Mouse (Mus musculus): ENCODE measurements around the gene Galk1. TPM values are rescaled to one million over a fixed set of nuclear protein-coding genes. Genes with fewer than 3 reads are reported as not detected.

Galk1 gene
- polyA plus RNA-seq, 2 experiments = 55.9 to 102 TPM

GRCm38 (mm10) chr11:116014821-116015220 lies 2.3 kb upstream of the Galk1 start:
- Histone ChIP-seq H3K9ac (replicated peaks) (no peak overlapping the region), H3K9me3 (ENCODE audit: control insufficient read depth, low read length) (no peaks in the 10 kb centered on the region), H3K27me3 (ENCODE audit: control insufficient read depth, insufficient read depth, low read length) (no peaks in the 10 kb centered on the region; the same call in 1 of the 2 replicates), H3K27ac (no peak overlapping the region), H3K4me3 (ENCODE audit: insufficient read depth in 1 of 2, low read depth in 2 of 2, low read length in 2 of 2) (no peak overlapping the region), H3K4me1 (replicated peaks; ENCODE audit: control insufficient read depth in 2 of 2, insufficient read depth in 2 of 2, low read length in 1 of 2) (peaks cover 0 to 7% of the 10 kb centered on the region in 2 experiments; a peak in 2 of 4 replicates), H3K4me2 (ENCODE audit: low read depth) (no peak overlapping the region), H3K36me3 (replicated peaks; ENCODE audit: control insufficient read depth, insufficient read depth, low read depth) (no peaks in the 10 kb centered on the region)
- TF ChIP-seq EP300 (IDR thresholded peaks at IDR 0.05; ENCODE audit: low read depth) (peak; percentile 45; the same call in 1 of the 2 replicates), CTCF (IDR thresholded peaks at IDR 0.05; ENCODE audit: low read depth) (no peak)
- 40% methylated on average over 8 of the region's 8 CpGs for WGBS (ENCODE audit: insufficient replicate concordance)
- DNase-seq (ENCODE audit: low read depth in 3 of 3, low spot score in 3 of 3) (no peak), ATAC-seq (ENCODE audit: insufficient read depth) (peak; percentile 10; the same call in 1 of the 2 replicates)

- H3K9me3 ChIP-seq (ENCODE audit: control insufficient read depth, low read length) = no peaks in the 10 kb centered on the region
- no peak for ATAC-seq (ENCODE audit: insufficient read depth)
- DNase-seq (ENCODE audit: low read depth in 3 of 3, low spot score in 3 of 3) = no peak
These were observed 824 bp downstream of the Galk1 start for GRCm38 (mm10) chr11:116011529-116012261.

DNA sequence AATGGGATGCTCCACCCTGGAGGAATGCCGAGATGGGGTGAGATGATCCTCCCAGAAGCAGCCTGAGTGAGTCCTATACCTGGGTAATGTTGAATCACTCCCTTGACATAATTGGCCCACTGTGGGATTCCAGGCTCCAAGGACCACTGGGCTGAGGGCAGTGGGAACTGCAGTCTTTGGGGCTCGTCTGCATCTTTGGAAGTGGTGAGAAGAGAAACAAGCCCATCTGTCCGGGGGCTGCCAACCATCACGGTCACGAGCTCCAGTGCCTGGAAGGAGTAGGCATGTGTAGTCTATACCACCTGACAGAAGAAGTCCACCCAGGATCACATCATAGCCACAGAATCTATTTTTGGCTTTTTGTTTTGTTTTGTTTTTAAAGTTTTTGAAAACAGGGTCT lies 1.6 kb downstream of the Galk1 start:
- H3K27ac ChIP-seq = no peak overlapping the region
- peak overlapping the region; percentile 67 for H3K4me2 ChIP-seq (ENCODE audit: low read depth)
- H3K4me3 ChIP-seq (ENCODE audit: insufficient read depth in 1 of 2, low read depth in 2 of 2, low read length in 2 of 2) = no peak overlapping the region
- no peaks in the 10 kb centered on the region for H3K36me3 ChIP-seq (replicated peaks; ENCODE audit: control insufficient read depth, insufficient read depth, low read depth)
- H3K9ac ChIP-seq (replicated peaks) = no peak overlapping the region
- H3K4me1 ChIP-seq (replicated peaks; ENCODE audit: control insufficient read depth in 2 of 2, insufficient read depth in 2 of 2, low read length in 1 of 2) = peaks cover 0 to 9% of the 10 kb centered on the region in 2 experiments; a peak in 2 of 4 replicates
- WGBS (ENCODE audit: insufficient replicate concordance) = 72% methylated on average over 5 of the region's 5 CpGs
- no peaks in the 10 kb centered on the region; the same call in 1 of the 2 replicates for H3K27me3 ChIP-seq (ENCODE audit: control insufficient read depth, insufficient read depth, low read length)
- H3K9me3 ChIP-seq (ENCODE audit: control insufficient read depth, low read length) = no peaks in the 10 kb centered on the region
- TF ChIP-seq EP300 (IDR thresholded peaks at IDR 0.05; ENCODE audit: low read depth) (no peak), CTCF (IDR thresholded peaks at IDR 0.05; ENCODE audit: low read depth) (no peak)
- ATAC-seq (ENCODE audit: insufficient read depth) (no peak), DNase-seq (ENCODE audit: low read depth in 3 of 3, low spot score in 3 of 3) (no peak)

More at GRCm38 (mm10) chr11:116011529-116012261, 824 bp downstream of the Galk1 start:
- TF ChIP-seq CTCF (IDR thresholded peaks at IDR 0.05; ENCODE audit: low read depth) (no peak), EP300 (IDR thresholded peaks at IDR 0.05; ENCODE audit: low read depth) (no peak)
- Histone ChIP-seq H3K27me3 (ENCODE audit: control insufficient read depth, insufficient read depth, low read length) (no peaks in the 10 kb centered on the region; the same call in 1 of the 2 replicates), H3K4me1 (replicated peaks; ENCODE audit: control insufficient read depth in 2 of 2, insufficient read depth in 2 of 2, low read length in 1 of 2) (peaks cover 0 to 7% of the 10 kb centered on the region in 2 experiments; a peak in 2 of 4 replicates), H3K4me3 (ENCODE audit: insufficient read depth in 1 of 2, low read depth in 2 of 2, low read length in 2 of 2) (peak overlapping the region; percentile 60 to 61), H3K9ac (replicated peaks) (peak overlapping the region; percentile 49; the same call in 1 of the 2 replicates), H3K36me3 (replicated peaks; ENCODE audit: control insufficient read depth, insufficient read depth, low read depth) (no peaks in the 10 kb centered on the region), H3K4me2 (ENCODE audit: low read depth) (peak overlapping the region; percentile 67), H3K27ac (no peak overlapping the region; the same call in 1 of the 2 replicates)
- WGBS (ENCODE audit: insufficient replicate concordance) = 16% methylated on average over 14 of the region's 14 CpGs

DNA sequence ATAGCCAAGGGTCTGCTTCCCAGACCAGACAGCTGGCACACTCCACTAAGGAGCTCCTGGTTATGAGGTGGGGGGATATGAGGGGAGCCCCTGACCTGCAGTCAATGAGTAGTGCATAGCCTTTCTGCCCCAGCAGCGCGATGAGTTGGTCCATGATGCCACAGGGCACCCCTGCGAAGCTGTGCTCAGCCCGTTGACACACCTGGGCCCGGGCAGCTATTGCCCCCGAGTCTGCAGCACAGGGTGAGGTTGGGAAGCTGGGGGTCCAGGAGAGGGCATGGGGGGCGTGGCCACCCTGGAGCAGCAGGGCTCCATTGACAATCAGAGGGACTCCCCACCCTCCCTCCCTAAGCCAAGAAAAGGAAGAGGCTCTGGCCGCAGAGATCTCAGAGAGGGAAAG lies 2.4 kb downstream of the Galk1 start:
- Histone ChIP-seq H3K9ac (replicated peaks) (no peak overlapping the region), H3K4me1 (replicated peaks; ENCODE audit: control insufficient read depth in 2 of 2, insufficient read depth in 2 of 2, low read length in 1 of 2) (peaks cover 0 to 15% of the 10 kb centered on the region in 2 experiments; a peak in 2 of 4 replicates), H3K4me2 (ENCODE audit: low read depth) (no peak overlapping the region), H3K27ac (no peak overlapping the region), H3K27me3 (ENCODE audit: control insufficient read depth, insufficient read depth, low read length) (no peaks in the 10 kb centered on the region; the same call in 1 of the 2 replicates), H3K36me3 (replicated peaks; ENCODE audit: control insufficient read depth, insufficient read depth, low read depth) (no peaks in the 10 kb centered on the region), H3K4me3 (ENCODE audit: insufficient read depth in 1 of 2, low read depth in 2 of 2, low read length in 2 of 2) (no peak overlapping the region), H3K9me3 (ENCODE audit: control insufficient read depth, low read length) (no peaks in the 10 kb centered on the region)
- no peak for ATAC-seq (ENCODE audit: insufficient read depth)
- no peak for DNase-seq (ENCODE audit: low read depth in 3 of 3, low spot score in 3 of 3)
- WGBS (ENCODE audit: insufficient replicate concordance) = 83% methylated on average over 8 of the region's 8 CpGs
- no peak for TF ChIP-seq CTCF (IDR thresholded peaks at IDR 0.05; ENCODE audit: low read depth)
- TF ChIP-seq EP300 (IDR thresholded peaks at IDR 0.05; ENCODE audit: low read depth) = no peak

- ATAC-seq (ENCODE audit: insufficient read depth) = no peak
- no peak overlapping the region for H3K27ac ChIP-seq
- TF ChIP-seq EP300 (IDR thresholded peaks at IDR 0.05; ENCODE audit: low read depth) (no peak), CTCF (IDR thresholded peaks at IDR 0.05; ENCODE audit: low read depth) (no peak)
- no peak for DNase-seq (ENCODE audit: low read depth in 3 of 3, low spot score in 3 of 3)
- H3K9me3 ChIP-seq (ENCODE audit: control insufficient read depth, low read length) = no peaks in the 10 kb centered on the region
- no peak overlapping the region for H3K4me2 ChIP-seq (ENCODE audit: low read depth)
- H3K36me3 ChIP-seq (replicated peaks; ENCODE audit: control insufficient read depth, insufficient read depth, low read depth) = no peaks in the 10 kb centered on the region
- H3K9ac ChIP-seq (replicated peaks) = no peak overlapping the region
- peaks cover 2 to 12% of the 10 kb centered on the region in 2 experiments; a peak in 3 of 4 replicates for H3K4me1 ChIP-seq (replicated peaks; ENCODE audit: control insufficient read depth in 2 of 2, insufficient read depth in 2 of 2, low read length in 1 of 2)
- no peak overlapping the region for H3K4me3 ChIP-seq (ENCODE audit: insufficient read depth in 1 of 2, low read depth in 2 of 2, low read length in 2 of 2)
- 80% methylated on average over 11 of the region's 11 CpGs for WGBS (ENCODE audit: insufficient replicate concordance)
- no peaks in the 10 kb centered on the region; the same call in 1 of the 2 replicates for H3K27me3 ChIP-seq (ENCODE audit: control insufficient read depth, insufficient read depth, low read length)
These were observed 2.9 kb downstream of the Galk1 start for GRCm38 (mm10) chr11:116009661-116010060.

Measured in liver, embryonic 14.5 days (tissue).